Mouse (Mus musculus) left cerebral cortex, postnatal 36 days (tissue): Measurements from ENCODE around the gene B630019K06Rik. TPM values are rescaled to one million over a fixed set of nuclear protein-coding genes. Genes with fewer than 3 reads are reported as not detected.
"Not testable (repeated sequence)": the region's sequence is repeated elsewhere in the genome, so short reads cannot be mapped to it uniquely, and the experiment has no call there.

ENCODE experiments used
- DNase-seq, 2 experiments: peaks; one replicate each; pipeline ENCODE4 v3.0.0; 2021 to 2022; ENCODE audit warnings: low spot score in 2 of 2, mixed read lengths in 1 of 2
- intact Hi-C: fragments of 180-260 bp; cut with DNase I; formaldehyde crosslinking; loops from one replicate; pipeline ENCODE4 v1.15.1; 2025
- total RNA-seq, 2 experiments: library from RNA; stranded (reverse); gene quantifications; 2 replicates each; pipeline ENCODE4 v1.2.3; 2021

B630019K06Rik gene
- total RNA-seq = 10 to 100 TPM; 29.4 to 34.5 TPM

DNA sequence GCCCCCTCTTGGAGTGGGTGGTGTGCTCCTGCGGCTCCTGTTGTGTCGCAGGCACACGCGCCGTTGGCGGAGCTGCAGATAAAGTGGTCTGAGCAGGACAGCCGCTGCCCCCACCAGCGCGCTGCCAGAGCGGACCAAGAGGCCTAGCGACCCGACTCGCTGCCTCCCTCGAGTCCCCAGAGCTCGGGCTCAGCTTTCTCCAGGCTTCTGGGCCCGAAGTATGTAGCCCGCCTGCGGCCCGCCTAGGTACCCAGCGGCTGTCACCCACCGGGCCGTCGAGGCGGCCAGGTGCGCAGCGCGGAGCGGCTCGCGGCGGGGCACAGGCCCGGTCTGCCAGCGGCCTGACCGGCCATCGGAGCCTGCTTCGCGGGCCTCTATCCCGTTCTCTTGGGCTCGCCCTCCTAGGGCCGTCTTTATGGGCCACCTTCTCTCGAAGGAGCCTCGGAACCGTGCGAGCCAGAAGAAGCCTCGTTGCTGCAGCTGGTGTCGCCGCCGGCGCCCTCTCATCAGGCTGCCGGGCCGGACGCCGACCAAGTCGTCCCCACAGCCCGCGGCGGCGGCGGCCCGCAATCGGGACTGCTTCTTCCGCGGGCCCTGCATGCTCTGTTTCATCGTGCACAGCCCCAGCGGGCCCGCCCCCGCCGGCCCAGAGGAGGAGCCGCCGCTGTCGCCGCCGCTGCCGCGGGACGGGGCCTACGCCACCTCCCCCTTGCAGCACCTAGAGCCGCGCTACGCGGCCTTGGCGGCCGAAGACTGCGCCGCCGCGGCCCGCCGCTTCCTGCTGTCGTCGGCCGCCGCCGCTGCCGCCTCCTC lies at the start of gene B630019K06Rik:
Gene B630019K06Rik (plus strand): TSS at position 40 of the 813 bp plus-strand sequence.
- DNase-seq = peak; percentile 49 to 69
- intact Hi-C loops = loop anchor here (10.0 kb wide), 1 partner anchor 52 kb away; no protein-coding TSS in a partner anchor

- intact Hi-C loops = no loop called here
Measured at GRCm38 (mm10) chrX:8843694-8844093, 48.5 kb upstream of the B630019K06Rik start, which contains the start of gene Gm6592. Gene Gm6592 (plus strand): TSS chrX:8843994.

GRCm38 (mm10) chrX:8852486-8852885 lies 39.7 kb upstream of the B630019K06Rik start:
- intact Hi-C loops = no loop called here
- no peak for DNase-seq

More at GRCm38 (mm10) chrX:8843694-8844093, 48.5 kb upstream of the B630019K06Rik start, which contains the start of gene Gm6592:
- no peak for DNase-seq

GRCm38 (mm10) chrX:8864331-8864730 lies 27.9 kb upstream of the B630019K06Rik start:
- DNase-seq = peak; percentile 36 to 54
- intact Hi-C loops = not testable (repeated sequence)

- intact Hi-C loops, DNase-seq: not testable (repeated sequence)
Measured at GRCm38 (mm10) chrX:8873953-8874352, 18.2 kb upstream of the B630019K06Rik start, which contains the start of gene Gm5751. Gene Gm5751 (plus strand): TSS chrX:8874253.

- no peak for DNase-seq
- intact Hi-C loops = no loop called here
Measured at GRCm38 (mm10) chrX:8884336-8884735, 7.8 kb upstream of the B630019K06Rik start.

GRCm38 (mm10) chrX:8891975-8892342 lies 223 bp upstream of the B630019K06Rik start:
- peak in 1 of 2 experiments; percentile 4 for DNase-seq
- intact Hi-C loops = loop anchor here (10.0 kb wide), 1 partner anchor 53 kb away; no protein-coding TSS in a partner anchor

DNA sequence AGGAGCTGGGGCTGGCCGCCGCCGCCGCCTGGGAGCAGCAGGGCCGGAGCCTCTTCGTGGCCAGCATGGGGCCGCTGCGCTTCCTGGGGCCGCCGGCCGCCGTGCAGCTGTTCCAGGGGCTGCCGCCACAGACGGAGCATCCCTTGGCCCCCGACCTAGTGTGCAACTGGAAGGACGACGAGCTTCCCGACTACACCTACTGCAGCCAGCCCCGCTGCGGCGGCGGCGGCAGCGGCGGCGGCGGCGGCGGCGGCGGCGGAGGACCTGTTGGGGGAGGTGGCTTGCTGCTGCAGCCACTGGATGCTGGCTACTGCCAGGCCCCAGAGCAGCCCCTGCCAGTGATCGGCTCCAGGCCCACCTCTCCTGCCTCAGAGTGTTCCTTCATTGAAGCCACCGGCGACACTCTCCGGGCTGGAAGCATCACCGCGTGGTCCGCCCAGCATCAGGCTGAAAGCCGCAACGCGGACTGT lies 1.0 kb downstream of the B630019K06Rik start:
- intact Hi-C loops = loop anchor here (10.0 kb wide), 1 partner anchor 52 kb away; no protein-coding TSS in a partner anchor
- peak; percentile 24 to 38 for DNase-seq

- DNase-seq = no peak
- intact Hi-C loops = no loop called here
Measured at GRCm38 (mm10) chrX:8900823-8901222, 8.6 kb downstream of the B630019K06Rik start.

DNA sequence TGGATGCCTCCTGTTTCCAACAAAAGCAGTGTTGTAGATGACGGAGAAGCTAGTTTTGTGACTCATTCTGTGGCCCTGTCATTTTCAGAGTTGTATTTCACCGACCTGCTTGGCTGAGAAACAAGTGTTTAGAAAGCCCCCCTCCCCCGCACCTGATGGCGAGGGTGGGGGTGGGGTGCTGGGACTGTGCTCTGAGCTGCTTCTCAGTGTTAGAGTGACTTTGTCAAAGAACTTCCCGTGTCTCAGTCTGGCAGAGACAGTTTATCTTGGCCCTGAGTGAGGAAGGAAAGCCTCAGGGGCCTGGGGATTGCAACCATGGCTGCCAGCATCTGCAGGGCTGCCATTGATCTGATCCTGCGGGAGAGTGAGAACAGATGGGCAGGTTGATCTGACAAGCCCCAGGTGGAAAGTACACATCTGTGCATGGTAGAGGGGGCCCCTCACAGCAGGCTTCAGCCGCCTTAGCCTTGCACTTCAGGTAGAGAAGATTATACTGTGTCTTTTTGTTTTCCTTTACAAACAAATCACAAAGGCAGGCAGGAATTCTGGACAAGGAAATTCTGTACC lies 9.8 kb downstream of the B630019K06Rik start:
- intact Hi-C loops = no loop called here
- DNase-seq = no peak

- DNase-seq = no peak
- intact Hi-C loops = loop anchor here (10.0 kb wide), 1 partner anchor 86 kb away; no protein-coding TSS in a partner anchor
Measured at GRCm38 (mm10) chrX:8921080-8921479, 28.9 kb downstream of the B630019K06Rik start.

- no peak for DNase-seq
- intact Hi-C loops = loop anchor here (10.0 kb wide), 1 partner anchor 87 kb away; no protein-coding TSS in a partner anchor
Measured at GRCm38 (mm10) chrX:8921813-8922607, 29.8 kb downstream of the B630019K06Rik start.

GRCm38 (mm10) chrX:8927308-8927707 lies 35.1 kb downstream of the B630019K06Rik start:
- intact Hi-C loops = loop anchor here (10.0 kb wide), 1 partner anchor 93 kb away; no protein-coding TSS in a partner anchor
- no peak for DNase-seq

GRCm38 (mm10) chrX:8944041-8944440 lies 51.9 kb downstream of the B630019K06Rik start:
- no peak for DNase-seq
- intact Hi-C loops = loop anchor here (10.0 kb wide), 1 partner anchor 49 kb away; the partner anchor contains the start of gene B630019K06Rik

Other genes with a start within 250 kb of the B630019K06Rik start
- not detected for gene Ssxb8, start 201.5 kb upstream of the B630019K06Rik start, total RNA-seq
- gene Ssx9, start 143.9 kb upstream of the B630019K06Rik start, total RNA-seq = not detected
- not detected for gene Ssxb5, start 88.7 kb upstream of the B630019K06Rik start, total RNA-seq
- not detected for gene Gm6592, start 48.4 kb upstream of the B630019K06Rik start, total RNA-seq
- gene Gm5751, start 18.1 kb upstream of the B630019K06Rik start, total RNA-seq = not detected
- gene Fthl17b, start 70.6 kb downstream of the B630019K06Rik start, total RNA-seq = not detected
- gene Fthl17c, start 84.2 kb downstream of the B630019K06Rik start, total RNA-seq = not detected
- gene Fthl17d, start 94.4 kb downstream of the B630019K06Rik start, total RNA-seq = not detected
- gene Fthl17e, start 141.1 kb downstream of the B630019K06Rik start, total RNA-seq = not detected
- not detected for gene Fthl17f, start 170.6 kb downstream of the B630019K06Rik start, total RNA-seq
- gene 4930402K13Rik, start 212.2 kb downstream of the B630019K06Rik start, total RNA-seq = not detected